Mouse (Mus musculus) kidney, adult 18-20 months (tissue): ENCODE measurements at regions not wholly inside any gene's neighbourhood (a gene's known extent, or its start where the extent isn't known, plus 50 kb on each side); places are given as distances from the start of the nearest gene placed in this dataset.

Source experiments
- DNase-seq: peaks from one replicate; pipeline ENCODE4 v3.0.0; 2021

DNA sequence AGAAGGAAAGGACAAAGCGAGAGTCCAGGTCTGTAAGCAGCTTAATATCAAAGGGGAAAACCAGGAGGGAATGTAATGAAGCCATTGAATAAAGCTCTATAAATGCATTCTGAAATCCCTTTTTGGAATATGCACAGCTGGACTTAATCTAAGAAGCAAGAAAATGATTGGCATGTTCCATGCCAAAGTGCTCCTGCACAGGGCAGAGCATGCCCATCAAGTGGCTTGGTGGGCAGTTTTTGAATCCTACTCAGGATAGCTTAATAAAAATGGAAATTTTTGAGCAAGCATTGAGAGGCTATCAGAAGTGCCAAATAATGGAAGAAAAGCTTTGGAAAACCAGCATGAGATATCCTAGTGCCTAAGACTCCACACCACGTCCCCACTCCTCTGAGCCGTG lies 466.1 kb downstream of the Epm2a start:
- DNase-seq = no peak

DNA sequence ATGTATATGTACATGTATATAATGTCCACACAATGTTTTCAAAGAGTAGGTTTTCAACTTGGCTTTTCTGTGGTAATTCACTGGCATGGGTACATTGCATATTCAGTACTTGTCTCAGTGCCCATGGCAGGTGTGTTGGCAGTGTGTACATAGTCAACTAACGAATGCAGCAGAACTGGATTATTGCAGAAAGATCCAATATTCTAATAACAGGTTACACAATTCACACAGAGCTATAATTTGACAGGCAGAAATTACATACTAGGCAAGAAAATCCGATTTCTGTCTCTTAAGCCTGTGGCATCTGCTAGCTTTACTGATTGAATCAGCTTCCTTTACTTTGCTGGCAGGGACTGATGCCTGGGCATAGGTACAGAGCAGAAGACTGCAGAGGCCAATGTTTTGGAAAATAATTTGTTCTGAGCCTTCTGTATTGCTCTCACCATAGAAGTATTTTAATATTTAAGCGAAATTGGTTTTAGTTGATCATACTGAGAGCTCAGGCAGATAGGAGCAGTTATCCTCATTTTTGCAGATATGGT lies 479.3 kb downstream of the Epm2a start:
- no peak for DNase-seq

DNA sequence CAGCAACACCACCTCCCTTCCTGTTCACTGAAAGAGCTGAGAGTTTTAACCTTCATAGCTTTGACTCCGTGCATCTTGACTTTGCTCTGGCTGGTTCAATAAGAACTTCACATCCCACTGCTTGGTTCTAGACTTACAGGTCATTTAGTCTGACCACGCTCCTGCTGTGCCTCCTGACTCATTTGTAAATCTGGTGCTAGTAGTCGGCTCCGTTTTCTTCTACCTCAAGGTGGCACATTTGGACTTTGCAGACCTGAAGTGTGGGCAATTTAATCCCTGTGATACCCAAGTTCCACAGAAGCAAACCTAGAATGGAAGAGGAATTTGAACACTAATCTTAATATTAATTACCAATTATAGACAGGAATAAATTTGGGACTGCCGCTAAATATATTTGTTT lies 497.9 kb downstream of the Epm2a start:
- DNase-seq = no peak

DNA sequence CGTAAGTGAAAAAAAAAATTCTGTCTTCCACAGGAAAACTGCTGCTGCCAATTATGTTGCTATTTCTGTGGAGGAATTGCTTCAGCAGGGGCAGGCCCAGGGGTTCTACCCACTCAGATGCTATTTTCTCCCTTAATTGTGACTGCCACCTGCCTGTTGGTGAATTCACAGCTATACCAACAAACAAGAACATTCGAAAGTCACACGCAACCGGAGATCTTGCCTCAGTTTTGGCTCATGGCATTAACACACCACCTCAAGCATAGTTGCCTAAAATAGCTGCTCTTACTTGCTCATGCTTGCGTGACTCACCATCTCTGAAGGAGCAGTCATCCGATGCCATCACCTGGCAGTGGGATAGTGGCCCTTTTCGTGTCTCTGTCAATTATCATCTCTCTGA lies 498.3 kb downstream of the Epm2a start:
- DNase-seq = no peak

DNA sequence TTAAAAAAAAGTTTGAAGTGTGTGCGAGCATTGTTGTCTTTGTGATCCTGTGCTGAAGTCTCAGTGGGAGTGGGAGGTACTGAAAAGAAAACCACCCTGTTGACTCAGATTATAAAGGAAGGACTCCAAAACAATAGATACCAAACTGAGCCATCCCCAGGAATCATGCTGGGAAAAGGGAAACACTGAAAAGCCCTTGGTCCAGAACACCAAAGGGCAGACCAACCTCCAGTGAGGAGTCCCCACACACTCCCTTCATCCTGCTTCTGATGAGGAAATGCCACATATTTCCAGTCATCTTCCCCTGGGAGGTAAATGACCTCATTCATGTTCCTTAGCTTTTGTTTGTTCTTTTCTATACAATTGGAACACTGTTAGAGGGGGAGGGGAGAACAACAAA lies 502.9 kb downstream of the Epm2a start:
- no peak for DNase-seq

DNA sequence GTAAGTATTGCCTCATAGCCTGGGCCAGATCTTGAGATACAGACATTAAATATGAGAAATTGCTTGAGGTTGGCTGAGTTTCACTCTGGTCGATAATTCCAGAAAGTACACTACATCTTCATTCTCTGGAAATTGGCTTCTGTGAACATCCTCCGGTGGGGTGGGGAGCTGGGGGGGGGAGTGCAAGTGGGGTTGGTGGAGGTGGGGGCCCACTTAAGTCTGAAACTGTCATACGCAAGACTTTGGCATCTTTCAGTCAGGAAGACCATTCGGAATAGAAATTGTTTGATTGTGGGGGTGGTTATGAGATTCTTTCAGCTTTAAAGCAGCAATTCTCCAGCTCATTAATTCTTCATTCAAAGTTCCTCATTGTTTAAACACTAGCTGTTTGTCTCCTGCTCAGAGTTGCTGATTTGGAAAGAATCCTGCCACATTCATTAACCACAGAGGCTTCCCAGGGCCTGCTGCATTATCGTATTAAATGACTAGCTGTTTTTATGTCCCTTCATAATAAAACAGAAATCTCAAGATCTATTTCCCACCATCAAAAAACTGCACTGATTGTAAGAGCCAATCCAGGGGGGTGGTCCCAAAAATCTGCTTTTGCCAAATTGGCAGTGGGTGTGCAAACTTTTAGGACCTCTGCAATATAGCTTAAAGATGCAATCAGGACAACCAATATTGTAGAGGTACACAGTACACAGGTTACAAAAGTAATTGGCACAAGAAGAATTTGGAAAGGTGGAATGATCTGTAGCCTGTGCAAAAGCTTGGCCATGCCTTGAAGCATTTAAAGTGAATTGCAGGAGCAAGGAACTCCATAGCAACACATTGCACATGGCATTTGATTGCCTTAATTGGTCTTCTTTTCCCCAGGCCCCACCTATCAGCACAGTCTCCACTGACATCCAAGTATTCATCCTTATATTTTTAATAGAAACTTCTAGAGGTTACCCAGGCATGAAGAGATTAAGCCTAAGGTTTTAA lies 532.2 kb downstream of the Epm2a start:
- DNase-seq = no peak

DNA sequence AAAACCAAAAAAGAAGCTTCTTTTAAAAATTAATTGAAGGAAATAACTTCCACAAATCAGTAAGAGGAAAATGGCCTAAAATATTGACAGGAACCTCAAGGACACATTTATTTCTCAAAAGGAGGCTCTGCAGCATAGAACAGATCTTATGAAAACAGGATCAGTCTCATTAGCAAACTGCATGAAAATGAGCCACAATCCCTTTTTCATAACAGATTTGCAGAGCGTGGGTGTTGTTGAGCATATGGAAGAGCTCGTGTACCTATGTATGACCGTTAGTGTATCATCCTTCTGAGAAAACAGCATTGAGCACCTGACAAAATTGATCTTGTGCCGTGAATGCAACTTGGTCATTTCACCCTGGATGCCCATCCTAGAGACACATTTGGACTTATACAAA lies 543.0 kb downstream of the Epm2a start:
- DNase-seq = no peak

DNA sequence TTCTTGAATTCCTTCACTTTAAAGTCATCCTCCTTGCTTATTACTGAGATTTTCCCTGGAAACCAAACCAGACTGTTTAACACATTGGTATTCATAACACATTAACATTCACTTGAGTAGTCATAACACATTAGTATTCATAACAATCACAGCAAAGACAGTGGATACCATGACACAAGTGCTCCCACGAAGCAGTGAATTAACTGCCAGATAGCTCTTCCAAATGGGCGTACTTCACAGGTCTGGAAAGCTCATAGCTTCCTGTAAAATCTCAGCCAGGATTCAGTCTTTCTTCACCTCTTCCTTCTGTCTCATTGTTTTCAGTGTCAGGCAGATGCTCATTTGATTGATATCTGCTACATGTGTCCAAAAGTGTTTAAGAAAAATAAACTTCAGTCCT lies 545.7 kb downstream of the Epm2a start:
- no peak for DNase-seq

DNA sequence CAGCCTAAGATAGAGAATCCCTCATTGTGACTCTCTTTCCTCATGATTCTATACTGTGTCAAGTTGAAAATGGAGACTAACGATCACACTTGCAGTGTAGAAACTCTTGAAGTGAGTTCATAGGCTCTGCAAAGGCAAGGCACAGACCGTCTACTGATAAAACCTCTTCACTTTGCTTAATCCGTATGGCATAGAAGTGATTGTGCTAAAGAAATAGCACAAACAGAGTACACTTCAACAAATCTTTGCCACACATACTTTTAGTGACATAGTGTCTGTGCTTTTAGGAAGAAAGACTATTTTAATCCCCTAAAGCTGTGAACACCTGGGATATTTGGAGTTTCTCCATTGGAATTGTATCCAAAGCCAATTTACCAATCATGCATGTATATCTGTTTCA lies 578.9 kb downstream of the Epm2a start:
- DNase-seq = no peak

DNA sequence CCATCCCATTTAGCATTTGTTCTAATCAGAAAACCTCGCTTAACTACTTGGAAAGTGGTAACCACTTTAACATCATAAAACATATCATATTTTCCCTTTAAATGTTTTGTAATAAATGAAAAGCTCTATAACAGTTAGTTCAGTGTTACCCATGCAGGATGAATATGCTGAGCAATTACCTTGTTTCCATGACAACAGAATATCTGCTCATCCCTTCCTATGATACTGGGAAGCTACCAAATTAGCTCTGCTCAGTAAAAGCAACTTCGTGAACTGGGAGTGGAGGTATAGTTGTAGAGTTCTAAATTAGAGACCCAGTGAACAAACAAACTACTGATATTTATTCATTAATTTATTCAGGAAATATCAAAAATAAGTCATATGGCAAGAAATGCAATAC lies 595.0 kb downstream of the Epm2a start:
- DNase-seq = no peak

DNA sequence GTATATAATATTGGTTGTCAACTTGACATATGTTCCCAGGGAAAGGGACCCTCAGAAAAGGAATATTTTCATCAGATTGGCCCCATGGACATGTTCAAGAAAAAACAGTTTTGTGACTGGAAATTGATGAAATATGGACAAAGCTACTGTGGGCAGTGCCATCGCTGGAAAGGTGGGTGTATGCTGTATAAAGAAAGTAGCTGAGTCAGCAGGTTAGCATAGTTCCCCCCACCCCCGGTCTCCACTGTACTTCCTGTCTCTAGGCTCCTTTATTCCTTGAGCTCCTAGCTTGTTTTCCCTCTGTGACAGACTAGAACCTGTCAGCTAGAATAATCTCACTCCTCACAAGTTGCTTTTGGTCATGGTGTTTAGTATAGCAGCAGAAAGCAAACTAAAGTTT lies 599.6 kb downstream of the Epm2a start:
- no peak for DNase-seq

DNA sequence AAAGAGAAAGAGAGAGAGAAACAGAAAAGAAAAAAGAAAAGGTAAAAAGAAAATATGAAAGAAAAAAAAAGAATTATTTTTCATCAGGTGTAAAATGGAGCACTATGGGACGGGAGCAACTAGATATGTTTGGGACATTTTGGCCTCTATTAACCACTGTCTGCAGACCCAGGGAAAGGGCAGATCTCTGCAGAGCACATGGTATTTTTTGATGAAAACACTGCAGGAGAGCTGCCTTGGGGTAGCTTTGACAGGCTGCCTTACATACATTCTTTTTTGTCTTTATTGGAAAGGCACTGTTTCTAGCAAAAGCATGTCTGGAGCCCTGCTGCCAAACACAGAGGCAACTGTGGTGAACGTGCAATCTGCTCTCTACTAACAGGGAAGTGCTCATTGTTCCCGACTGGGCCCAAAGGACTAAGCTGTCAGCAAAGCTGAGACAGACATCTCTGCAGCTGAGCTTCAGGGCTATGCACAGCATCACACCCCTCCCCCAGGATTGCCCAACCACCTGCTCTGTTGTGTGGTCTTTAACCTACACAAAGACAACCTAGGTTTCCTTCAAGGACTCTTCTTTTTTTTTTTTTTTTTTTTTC lies 617.2 kb downstream of the Epm2a start:
- DNase-seq = no peak

DNA sequence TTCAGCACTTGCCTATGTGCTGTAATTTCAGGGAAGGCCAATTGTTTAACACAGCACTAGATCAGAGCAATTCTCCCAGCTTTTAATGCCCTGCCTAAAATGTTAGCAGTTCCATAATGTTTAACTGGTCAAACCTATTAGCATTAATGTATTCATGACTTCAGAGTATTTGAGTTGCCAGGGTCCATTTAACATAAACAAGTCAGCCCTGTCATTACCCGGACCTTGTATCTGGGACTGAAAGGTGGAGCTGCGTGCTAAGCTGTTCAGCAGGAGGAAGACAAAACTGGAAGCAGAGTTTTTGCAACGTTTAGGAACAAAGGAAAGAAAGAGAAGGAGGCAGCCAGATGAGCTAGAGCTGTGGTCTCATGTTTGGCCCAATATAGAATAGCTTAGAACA lies 661.8 kb downstream of the Epm2a start:
- DNase-seq = peak; percentile 4

DNA sequence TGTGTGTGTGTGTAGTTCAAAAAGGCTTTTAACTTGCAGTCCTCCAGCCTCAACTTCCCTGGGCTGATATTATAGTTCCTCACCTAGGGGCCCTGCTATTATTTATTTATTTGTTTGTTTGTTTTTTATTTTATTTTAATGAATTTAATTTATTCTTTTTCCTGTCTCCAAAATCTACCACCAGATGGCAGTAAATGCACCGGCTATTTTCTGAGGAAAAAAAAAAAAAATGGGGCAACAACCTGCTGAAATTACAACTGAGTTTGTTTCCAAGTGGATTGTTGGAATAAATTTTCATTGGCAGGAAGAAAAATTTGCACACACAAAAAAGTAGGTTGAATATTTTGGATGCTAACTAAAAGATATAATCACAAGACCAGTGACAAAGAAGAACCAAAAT lies 662.7 kb downstream of the Epm2a start:
- DNase-seq = no peak

DNA sequence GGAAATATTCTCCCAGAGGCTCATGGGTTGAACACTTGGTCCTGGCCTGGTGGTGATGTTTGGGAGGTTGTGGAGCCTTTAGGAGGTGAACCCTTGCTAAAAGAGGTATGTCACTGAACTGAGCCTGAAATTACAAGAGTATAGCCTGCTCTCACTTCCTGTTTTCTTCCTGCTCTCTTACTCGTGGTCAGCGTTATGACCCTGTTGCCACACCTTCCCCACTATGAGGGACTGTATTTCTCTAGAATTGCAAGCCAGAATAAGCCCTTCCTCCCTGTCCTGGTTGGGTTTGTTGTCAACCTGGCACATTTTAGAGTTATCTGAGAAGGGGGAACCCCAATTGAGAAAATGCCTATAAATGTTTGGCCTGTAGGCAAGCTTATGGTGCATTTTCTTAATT lies 674.1 kb downstream of the Epm2a start:
- no peak for DNase-seq

DNA sequence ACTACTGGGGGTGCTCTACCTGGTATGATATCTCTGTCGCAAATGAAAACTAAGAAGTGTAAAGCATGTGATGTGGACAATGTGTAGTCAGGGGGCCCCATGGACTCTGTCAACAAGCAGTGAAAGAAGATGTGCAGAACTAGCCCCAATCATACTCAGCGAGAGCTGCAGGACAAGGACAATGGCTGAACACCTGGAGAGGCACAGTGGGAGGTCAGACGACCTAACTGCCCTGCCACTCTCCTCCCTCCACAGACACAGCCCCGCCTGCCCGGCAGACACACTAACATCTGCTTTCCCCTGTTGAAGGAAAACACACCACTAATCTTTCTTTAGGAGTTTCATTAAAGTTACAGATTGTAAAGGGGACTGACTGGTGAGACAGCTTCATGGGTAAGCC lies 675.1 kb downstream of the Epm2a start:
- no peak for DNase-seq

DNA sequence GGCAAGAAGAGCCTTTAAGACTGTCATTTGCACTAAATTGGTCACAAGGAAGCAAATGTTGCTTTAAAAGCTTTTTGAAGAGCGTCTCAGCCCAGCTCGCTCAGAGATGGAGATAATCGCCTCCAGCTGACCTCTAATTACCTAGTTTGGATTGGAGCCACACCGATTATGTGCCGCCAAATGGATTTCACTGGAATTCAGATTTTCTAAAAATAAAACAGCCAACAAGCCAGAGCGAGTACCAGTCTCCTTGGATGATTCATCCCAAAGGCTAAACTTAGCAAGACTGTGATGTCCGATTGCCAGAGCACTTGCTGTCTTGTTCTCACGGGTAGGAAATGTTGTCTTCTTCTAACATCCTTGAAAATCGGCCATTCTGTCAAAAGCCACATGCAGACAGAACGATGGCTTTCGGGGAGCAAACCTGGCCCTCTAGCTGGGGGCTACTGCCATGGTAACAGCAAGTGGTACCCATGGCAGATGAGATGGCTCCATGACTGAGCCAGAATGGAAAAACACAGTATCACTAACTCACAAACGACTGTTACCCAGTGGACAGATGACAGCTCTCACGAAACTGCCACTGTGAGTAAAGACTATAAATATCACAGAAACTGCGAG lies 676.1 kb downstream of the Epm2a start:
- DNase-seq = no peak

DNA sequence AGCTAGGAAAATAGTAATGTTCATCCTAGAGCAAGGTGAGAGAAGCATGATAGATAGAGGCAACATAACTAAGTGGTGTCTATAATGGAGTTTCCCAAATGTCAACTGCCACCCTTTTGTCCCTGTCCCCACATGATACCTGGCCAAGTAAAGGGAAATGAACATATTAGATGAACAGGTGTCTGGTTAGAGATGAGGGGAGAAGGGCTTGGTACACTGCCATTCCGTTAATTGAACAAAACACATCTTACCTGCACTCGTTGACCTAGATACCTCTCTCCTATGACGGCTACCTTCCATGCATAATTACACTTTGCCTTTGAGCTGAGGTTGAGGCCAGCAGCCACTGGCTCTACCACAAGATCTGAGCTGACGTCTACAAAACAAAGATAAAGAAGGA lies 677.4 kb downstream of the Epm2a start:
- no peak for DNase-seq

DNA sequence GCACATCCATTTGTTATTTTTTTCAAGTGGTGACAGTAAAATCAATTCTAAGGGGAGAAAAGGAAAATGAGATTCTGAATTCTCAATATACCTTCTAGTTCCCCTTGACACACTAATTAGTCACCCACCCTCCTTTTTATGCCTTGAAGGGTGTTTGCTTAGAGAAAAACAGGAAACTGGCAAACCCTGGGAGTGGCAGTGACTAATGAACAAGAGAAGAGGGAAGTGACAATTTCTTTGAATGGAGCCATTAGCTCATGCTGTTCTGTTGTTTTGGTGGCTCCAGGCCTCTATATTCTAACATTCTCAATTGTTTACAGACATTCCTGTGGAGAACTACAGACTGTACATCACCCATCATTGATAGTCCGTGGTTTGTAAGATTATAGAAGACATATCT lies 692.0 kb downstream of the Epm2a start:
- DNase-seq = no peak

DNA sequence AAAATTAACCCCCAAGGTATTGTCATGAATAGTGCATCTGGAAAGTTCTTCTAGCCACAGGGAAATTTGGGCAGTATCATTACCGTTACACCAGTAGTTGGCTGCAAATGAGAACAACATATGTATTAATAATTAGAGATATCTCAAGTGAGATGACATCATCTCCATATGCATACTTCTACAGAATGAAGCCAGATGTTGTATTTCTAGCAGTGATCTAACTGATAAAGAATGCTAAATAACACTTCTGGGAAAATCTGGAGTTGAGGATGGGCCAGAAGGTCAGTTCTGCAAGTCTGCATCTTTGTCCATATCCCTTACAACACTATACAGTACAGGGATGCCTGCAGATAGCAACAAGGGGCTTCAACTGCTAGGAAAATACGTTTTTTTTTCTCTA lies 702.7 kb downstream of the Epm2a start:
- no peak for DNase-seq

DNA sequence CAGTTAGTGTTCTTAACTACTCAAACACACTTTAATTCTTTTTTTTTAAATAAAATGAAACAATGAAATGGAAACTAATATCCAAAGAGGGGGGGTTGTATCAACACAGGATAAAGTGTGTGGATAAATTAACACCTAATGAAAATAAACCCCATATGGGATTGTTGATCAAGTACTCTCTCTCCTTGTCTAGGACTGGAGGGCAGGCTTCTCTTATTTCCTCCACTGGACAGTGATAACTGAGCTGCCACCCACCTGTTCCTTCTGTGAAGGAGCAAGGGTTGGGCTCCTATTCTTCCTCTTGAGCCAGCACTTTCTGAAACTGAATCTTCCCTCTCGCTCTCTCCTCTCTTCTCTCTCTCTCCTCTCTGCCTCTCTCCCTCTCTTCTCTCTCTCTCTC lies 716.5 kb downstream of the Epm2a start:
- no peak for DNase-seq

DNA sequence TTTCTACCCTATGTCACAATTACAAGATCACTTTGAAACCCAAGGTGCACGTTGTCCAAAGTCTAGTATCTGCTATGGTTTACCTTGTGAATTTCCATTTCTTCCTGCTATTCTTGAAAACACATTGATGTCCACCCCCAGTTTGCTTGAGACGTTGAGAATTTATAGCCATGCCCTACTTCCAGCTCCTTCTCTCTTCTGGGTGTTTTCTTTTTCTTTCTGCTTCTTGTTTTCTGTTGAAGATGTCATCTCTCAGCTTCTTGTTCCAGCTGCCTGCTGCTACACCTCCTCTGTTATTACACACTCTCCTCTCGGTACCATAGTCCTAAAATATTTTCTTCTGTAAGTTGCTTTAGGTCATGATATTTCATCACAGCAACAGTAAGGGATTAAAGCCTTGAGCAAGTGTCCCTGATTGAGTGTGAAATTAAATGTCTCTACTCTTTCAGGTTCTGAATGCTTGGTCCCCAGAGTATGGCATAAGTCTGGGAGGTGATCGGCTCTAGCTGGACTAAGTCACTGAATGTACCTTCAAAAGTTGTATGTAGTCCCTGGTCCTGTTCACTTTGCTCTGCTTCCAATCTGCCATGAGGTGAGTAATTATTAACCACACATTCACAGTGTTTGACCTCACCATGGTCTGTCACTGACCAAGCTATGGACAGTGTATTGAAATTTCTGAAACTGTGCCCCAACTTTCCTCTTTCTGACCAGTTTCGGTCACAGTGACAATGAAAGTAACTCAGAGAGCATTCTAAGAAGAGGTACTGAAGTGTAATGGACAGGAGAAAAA lies 718.1 kb downstream of the Epm2a start:
- DNase-seq = no peak

DNA sequence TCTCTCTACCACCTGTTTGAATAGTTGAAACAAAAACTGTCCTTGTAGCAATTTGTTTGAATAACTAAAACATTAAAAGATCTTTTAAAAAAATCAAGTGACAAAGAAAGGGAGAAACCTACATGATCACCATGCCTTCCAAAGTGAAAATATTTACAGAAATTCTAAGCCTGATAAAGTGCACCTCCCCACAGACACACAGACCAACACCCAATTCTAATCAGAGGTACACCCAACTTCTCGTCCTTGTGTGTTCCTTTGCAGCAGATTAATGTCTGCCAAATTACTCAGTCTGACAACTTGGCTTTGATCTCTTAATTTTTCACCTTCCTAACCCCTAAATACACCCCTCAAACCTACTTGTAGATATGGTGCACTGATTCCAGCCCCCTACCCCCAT lies 719.1 kb downstream of the Epm2a start:
- no peak for DNase-seq
